In genomic region chr1:93236545-93236924, GRCm38 (mm10) we compare ENCODE assay signal across 8 mouse cellular contexts. TPM values are rescaled to one million over a fixed set of nuclear protein-coding genes. Genes with fewer than 3 reads are reported as not detected.
DNase-seq lines count a peak whose midpoint lies in the region; ATAC-seq and TF ChIP-seq lines count a peak whose summit lies in the region.

No protein-coding gene starts in this region.

- no peak for DNase-seq in kidney, adult 2 months
- DNase-seq in kidney, postnatal 25 days: no peak
- peak; percentile 68 for DNase-seq in ZHBTc4 (ENCODE audit: low read depth, low spot score)
- peak; percentile 44 for DNase-seq in forebrain, postnatal 0 days
- no peak for DNase-seq in liver, embryonic 14.5 days (ENCODE audit: low read depth in 3 of 3, low spot score in 3 of 3)
- DNase-seq in layer of hippocampus, postnatal 14 days (ENCODE audit: low spot score in 2 of 2): no peak
- no peak for DNase-seq in gastrocnemius, postnatal 14 days

- ATAC-seq in forebrain, postnatal 0 days: peak; percentile 70
- no peak for ATAC-seq in liver, embryonic 14.5 days (ENCODE audit: insufficient read depth)

- TF ChIP-seq POLR2A in kidney, adult 2 months (IDR thresholded peaks at IDR 0.05; ENCODE audit: low read depth, low read length): no peak
- TF ChIP-seq POLR2A in small intestine, adult 2 months (IDR thresholded peaks at IDR 0.05; ENCODE audit: low read depth, low read length): no peak

- WGBS in kidney, adult 2 months: 34% methylated on average over 3 of the region's 3 CpGs
- 13% methylated on average over 3 of the region's 3 CpGs for WGBS in forebrain, postnatal 0 days
- WGBS in liver, embryonic 14.5 days (ENCODE audit: insufficient replicate concordance): 16% methylated on average over 3 of the region's 3 CpGs
- WGBS in small intestine, adult 2 months: 44% methylated on average over 3 of the region's 3 CpGs

- intact Hi-C loops in gastrocnemius, postnatal 14 days (cut with DNase I; ENCODE audit: low total_unique reads): no loop called here

- no peaks in the 10 kb centered on the region for H3K27me3 ChIP-seq in kidney, adult 2 months (replicated peaks; ENCODE audit: control insufficient read depth, insufficient read depth, low read length)
- H3K27me3 ChIP-seq in forebrain, postnatal 0 days (ENCODE audit: insufficient read depth, low read length): 0 out of 2 replicates have a peak, but pooled peaks cover 3% of the 10 kb centered on the region
- peaks cover 29% of the 10 kb centered on the region for H3K27me3 ChIP-seq in liver, embryonic 14.5 days (ENCODE audit: control insufficient read depth, insufficient read depth, low read length)
- no peaks in the 10 kb centered on the region for H3K27me3 ChIP-seq in small intestine, adult 2 months (ENCODE audit: control insufficient read depth, insufficient read depth, low read length)

- no peak for TF ChIP-seq EP300 in liver, embryonic 14.5 days (IDR thresholded peaks at IDR 0.05; ENCODE audit: low read depth)

- no peaks in the 10 kb centered on the region; the same call in 1 of the 2 replicates for H3K4me1 ChIP-seq in kidney, adult 2 months (ENCODE audit: control insufficient read depth, insufficient read depth, low read length)
- H3K4me1 ChIP-seq in forebrain, postnatal 0 days (ENCODE audit: insufficient read depth): no peaks in the 10 kb centered on the region; the same call in 1 of the 2 replicates
- H3K4me1 ChIP-seq in liver, embryonic 14.5 days (replicated peaks; ENCODE audit: control insufficient read depth in 2 of 2, insufficient read depth in 2 of 2, low read length in 1 of 2): no peaks in the 10 kb centered on the region
- peaks cover 10% of the 10 kb centered on the region for H3K4me1 ChIP-seq in small intestine, adult 2 months (ENCODE audit: control insufficient read depth, insufficient read depth, insufficient read length, low read length)

- H3K27ac ChIP-seq in kidney, adult 2 months (ENCODE audit: insufficient read depth, low read depth, low read length): 0 out of 2 replicates have a peak overlapping the region, but pooled peaks have one; percentile 24
- H3K27ac ChIP-seq in forebrain, postnatal 0 days (ENCODE audit: low read depth, low read length): no peak overlapping the region
- H3K27ac ChIP-seq in liver, embryonic 14.5 days: no peak overlapping the region
- H3K27ac ChIP-seq in small intestine, adult 2 months (ENCODE audit: insufficient read depth, low read depth, low read length): no peak overlapping the region

- H3K9ac ChIP-seq in forebrain, postnatal 0 days: no peak overlapping the region
- no peak overlapping the region for H3K9ac ChIP-seq in liver, embryonic 14.5 days (replicated peaks)

- no peaks in the 10 kb centered on the region for H3K9me3 ChIP-seq in forebrain, postnatal 0 days (ENCODE audit: low read length)
- no peaks in the 10 kb centered on the region for H3K9me3 ChIP-seq in liver, embryonic 14.5 days (ENCODE audit: control insufficient read depth, low read length)

- H3K4me3 ChIP-seq in kidney, adult 2 months (ENCODE audit: insufficient read depth, low read depth, low read length): peak overlapping the region; percentile 52
- H3K4me3 ChIP-seq in forebrain, postnatal 0 days (ENCODE audit: low read depth, low read length): peak overlapping the region; percentile 51
- peak overlapping the region in 1 of 2 experiments; percentile 47; a peak in 2 of 4 replicates for H3K4me3 ChIP-seq in liver, embryonic 14.5 days (ENCODE audit: insufficient read depth in 1 of 2, low read depth in 2 of 2, low read length in 2 of 2)
- peak overlapping the region; percentile 68 for H3K4me3 ChIP-seq in small intestine, adult 2 months (ENCODE audit: low read depth, low read length)

- no peaks in the 10 kb centered on the region for H3K36me3 ChIP-seq in kidney, adult 2 months (ENCODE audit: control insufficient read depth, insufficient read depth, low read length)
- no peaks in the 10 kb centered on the region for H3K36me3 ChIP-seq in forebrain, postnatal 0 days (ENCODE audit: insufficient read depth)
- no peaks in the 10 kb centered on the region for H3K36me3 ChIP-seq in liver, embryonic 14.5 days (replicated peaks; ENCODE audit: control insufficient read depth, insufficient read depth, low read depth)
- no peaks in the 10 kb centered on the region for H3K36me3 ChIP-seq in small intestine, adult 2 months (ENCODE audit: control insufficient read depth, insufficient read depth, low read length)

- peak; percentile 35; the same call in 1 of the 2 replicates for TF ChIP-seq CTCF in kidney, adult 2 months (conservative IDR thresholded peaks at IDR 0.05; ENCODE audit: insufficient read depth, insufficient read length, low read depth, low read length)
- TF ChIP-seq CTCF in forebrain, postnatal 0 days (IDR thresholded peaks at IDR 0.05; ENCODE audit: low read depth): peak; percentile 64
- peak; percentile 40; the same call in 1 of the 2 replicates for TF ChIP-seq CTCF in liver, embryonic 14.5 days (IDR thresholded peaks at IDR 0.05; ENCODE audit: low read depth)
- peak; percentile 19; the same call in 1 of the 2 replicates for TF ChIP-seq CTCF in small intestine, adult 2 months (IDR thresholded peaks at IDR 0.05; ENCODE audit: extremely low read depth, insufficient read length, insufficient replicate concordance, low read depth, low read length)

- peak overlapping the region; percentile 100 for H3K4me2 ChIP-seq in forebrain, postnatal 0 days (ENCODE audit: low read depth)
- peak overlapping the region; percentile 65 for H3K4me2 ChIP-seq in liver, embryonic 14.5 days (ENCODE audit: low read depth)

RNA-seq across cellular contexts. Expression of gene Sned1, which starts 0.9 kb away (rescaled TPM):
- polyA plus RNA-seq in kidney, adult 2 months (2012; rRNA removed): 8.8 and 10.0 TPM in 2 replicates
- 6.2 and 10.6 TPM in 2 replicates for total RNA-seq in forebrain, postnatal 0 days (2014; rRNA removed)
- 1.1 and 2.8 TPM in 2 replicates for polyA plus RNA-seq in forebrain, postnatal 0 days (2015; fragmentation: Nextera tagmentation; extraction: Ambion mirVana)
- polyA plus RNA-seq in liver, embryonic 14.5 days (2012; rRNA removed): 0.16 and 0.25 TPM in 2 replicates
- polyA plus RNA-seq in liver, embryonic 14.5 days (2014; fragmentation: Nextera tagmentation; extraction: Ambion mirVana): 0.06 and 0.25 TPM in 2 replicates
- polyA plus RNA-seq in small intestine, adult 2 months (2012; rRNA removed): 2.6 and 3.0 TPM in 2 replicates
- 1 to 10 TPM; 5.7 to 8.5 TPM for total RNA-seq in layer of hippocampus, postnatal 14 days (2021)
- 1 to 10 TPM; 5.2 to 6.9 TPM for total RNA-seq in gastrocnemius, postnatal 14 days (2021)

Comparison
In these comparisons a context has a peak if more than half of its experiments do, and no peak if none do; other contexts are left out.
1. DNase-seq: peak in ZHBTc4 (single experiment) and forebrain, postnatal 0 days (single experiment); none in kidney, adult 2 months (single experiment), kidney, postnatal 25 days (0 of 2), liver, embryonic 14.5 days (0 of 3), layer of hippocampus, postnatal 14 days (0 of 2) and gastrocnemius, postnatal 14 days (single experiment).
2. Peak in every context shown above with its lines, with median percentiles within 50 percentile points of each other: CTCF ChIP-seq.